8 mouse cellular contexts compared by ENCODE assay signal in the genomic region with DNA sequence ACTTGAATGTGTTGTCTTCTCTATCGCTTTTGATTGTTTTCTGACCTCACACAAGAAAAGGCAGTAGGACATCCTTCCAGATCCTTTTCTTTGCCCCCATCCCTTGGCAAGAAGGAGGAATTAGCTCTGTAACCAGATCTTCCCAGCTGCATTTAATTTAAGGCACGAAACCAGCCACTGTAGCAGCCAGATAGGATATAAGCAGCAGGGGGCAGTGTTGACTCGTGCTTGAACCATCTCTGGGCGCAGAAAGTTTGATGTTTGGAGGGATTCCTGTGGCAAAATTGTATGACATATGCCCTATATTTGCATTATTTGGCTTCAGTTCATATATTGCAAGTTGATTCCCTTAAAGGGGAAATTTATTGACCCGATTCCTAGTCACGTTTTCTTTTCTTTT. TPM values are rescaled to one million over a fixed set of nuclear protein-coding genes. Genes with fewer than 3 reads are reported as not detected.
DNase-seq lines count a peak whose midpoint lies in the region; ATAC-seq lines count a peak whose summit lies in the region.

No protein-coding gene starts in this region.

- 1% methylated on average over 6 of the region's 6 CpGs for WGBS in embryonic facial prominence, embryonic 14.5 days
- under 1% methylated on average over 6 of the region's 6 CpGs for WGBS in heart, embryonic 10.5 days
- WGBS in limb, embryonic 13.5 days = 0% methylated on average over 6 of the region's 6 CpGs
- 0% methylated on average over 6 of the region's 6 CpGs for WGBS in midbrain, embryonic 14.5 days

- H3K4me2 ChIP-seq in embryonic facial prominence, embryonic 14.5 days (ENCODE audit: low read depth, low read length) = peak overlapping the region; percentile 88
- H3K4me2 ChIP-seq in limb, embryonic 13.5 days (replicated peaks) = peak overlapping the region; percentile 96
- peak overlapping the region; percentile 97 for H3K4me2 ChIP-seq in midbrain, embryonic 14.5 days (ENCODE audit: low read length)

- no peaks in the 10 kb centered on the region for H3K9me3 ChIP-seq in embryonic facial prominence, embryonic 14.5 days (ENCODE audit: control insufficient read depth, low read length)
- no peaks in the 10 kb centered on the region for H3K9me3 ChIP-seq in heart, embryonic 10.5 days
- H3K9me3 ChIP-seq in limb, embryonic 13.5 days = 0 out of 2 replicates have a peak, but pooled peaks cover 3% of the 10 kb centered on the region
- H3K9me3 ChIP-seq in midbrain, embryonic 14.5 days (ENCODE audit: control insufficient read depth, low read length) = no peaks in the 10 kb centered on the region

- H3K4me1 ChIP-seq in embryonic facial prominence, embryonic 14.5 days (ENCODE audit: control insufficient read depth, insufficient read depth, low read length) = peaks cover 5% of the 10 kb centered on the region; the same call in 1 of the 2 replicates
- peaks cover 22% of the 10 kb centered on the region for H3K4me1 ChIP-seq in heart, embryonic 10.5 days
- peaks cover 23% of the 10 kb centered on the region for H3K4me1 ChIP-seq in limb, embryonic 13.5 days
- peaks cover 20% of the 10 kb centered on the region for H3K4me1 ChIP-seq in midbrain, embryonic 14.5 days (ENCODE audit: control insufficient read depth, insufficient read depth, low read length)

- H3K27ac ChIP-seq in embryonic facial prominence, embryonic 14.5 days (replicated peaks; ENCODE audit: low read depth, low read length) = peak overlapping the region; percentile 98
- H3K27ac ChIP-seq in heart, embryonic 10.5 days = no peak overlapping the region
- peak overlapping the region; percentile 96; the same call in 1 of the 2 replicates for H3K27ac ChIP-seq in limb, embryonic 13.5 days
- H3K27ac ChIP-seq in midbrain, embryonic 14.5 days (replicated peaks; ENCODE audit: low read depth, low read length) = peak overlapping the region; percentile 65

- H3K27me3 ChIP-seq in embryonic facial prominence, embryonic 14.5 days (replicated peaks; ENCODE audit: control insufficient read depth, insufficient read depth, low read length) = no peaks in the 10 kb centered on the region
- peaks cover 7% of the 10 kb centered on the region for H3K27me3 ChIP-seq in heart, embryonic 10.5 days (ENCODE audit: insufficient read depth, poor library complexity, severe bottlenecking)
- no peaks in the 10 kb centered on the region for H3K27me3 ChIP-seq in limb, embryonic 13.5 days
- no peaks in the 10 kb centered on the region for H3K27me3 ChIP-seq in midbrain, embryonic 14.5 days (ENCODE audit: control insufficient read depth, insufficient read depth, low read length)

- H3K9ac ChIP-seq in embryonic facial prominence, embryonic 14.5 days (ENCODE audit: low read depth, low read length) = peak overlapping the region; percentile 27; the same call in 1 of the 2 replicates
- peak overlapping the region; percentile 92; the same call in 1 of the 2 replicates for H3K9ac ChIP-seq in limb, embryonic 13.5 days
- H3K9ac ChIP-seq in midbrain, embryonic 14.5 days (replicated peaks; ENCODE audit: low read length) = peak overlapping the region; percentile 50

- peak overlapping the region; percentile 85 for H3K4me3 ChIP-seq in embryonic facial prominence, embryonic 14.5 days (ENCODE audit: low read depth, low read length)
- H3K4me3 ChIP-seq in heart, embryonic 10.5 days = peak overlapping the region; percentile 87
- peak overlapping the region; percentile 73 for H3K4me3 ChIP-seq in limb, embryonic 13.5 days
- peak overlapping the region; percentile 83 for H3K4me3 ChIP-seq in midbrain, embryonic 14.5 days (replicated peaks; ENCODE audit: low read depth, low read length)

- ATAC-seq in embryonic facial prominence, embryonic 14.5 days (ENCODE audit: low read depth) = peak; percentile 13; the same call in 1 of the 2 replicates
- peak; percentile 25; the same call in 1 of the 2 replicates for ATAC-seq in limb, embryonic 13.5 days (ENCODE audit: low FRiP score, low read depth)
- ATAC-seq in midbrain, embryonic 14.5 days (ENCODE audit: low FRiP score, low TSS enrichment) = peak; percentile 16; the same call in 1 of the 2 replicates

- DNase-seq in spleen, adult 18-20 months = peak; percentile 8 to 35
- no peak for DNase-seq in spleen, adult 12 weeks (ENCODE audit: low spot score)
- DNase-seq in embryonic facial prominence, embryonic 14.5 days (ENCODE audit: low spot score) = peak; percentile 96
- peak; percentile 91 for DNase-seq in heart, embryonic 10.5 days (ENCODE audit: low spot score)
- peak; percentile 83 for DNase-seq in kidney, adult 9 months
- DNase-seq in midbrain, embryonic 14.5 days = peak; percentile 96
- DNase-seq in spleen, postnatal 10 days (ENCODE audit: low spot score in 2 of 2) = peak; percentile 13 to 66

- peaks cover 11% of the 10 kb centered on the region for H3K36me3 ChIP-seq in embryonic facial prominence, embryonic 14.5 days (ENCODE audit: control insufficient read depth, insufficient read depth, low read length)
- peaks cover 6% of the 10 kb centered on the region; the same call in 1 of the 2 replicates for H3K36me3 ChIP-seq in heart, embryonic 10.5 days
- H3K36me3 ChIP-seq in limb, embryonic 13.5 days = peaks cover 15% of the 10 kb centered on the region
- H3K36me3 ChIP-seq in midbrain, embryonic 14.5 days (ENCODE audit: control insufficient read depth, insufficient read depth, low read length) = peaks cover 3% of the 10 kb centered on the region; the same call in 1 of the 2 replicates

RNA-seq across cellular contexts. Expression of gene Fat4, which starts 2.5 kb away (rescaled TPM):
- polyA plus RNA-seq in embryonic facial prominence, embryonic 14.5 days (2014; fragmentation: Nextera tagmentation; extraction: Ambion mirVana) = 16.6 and 17.7 TPM in 2 replicates
- polyA plus RNA-seq in heart, embryonic 10.5 days (2016; fragmentation: Nextera tagmentation; extraction: Ambion mirVana) = 2.6 and 3.9 TPM in 2 replicates
- polyA plus RNA-seq in limb, embryonic 13.5 days (2015; fragmentation: Nextera tagmentation; extraction: Ambion mirVana) = 14.2 and 14.3 TPM in 2 replicates
- polyA plus RNA-seq in midbrain, embryonic 14.5 days (2014; fragmentation: Nextera tagmentation; extraction: Ambion mirVana) = 13.4 and 14.6 TPM in 2 replicates

Comparison
In these comparisons a context has a peak if more than half of its experiments do, and no peak if none do; other contexts are left out.
1. H3K9ac ChIP-seq: peak in every context shown above with its lines; median percentile 92 in limb, embryonic 13.5 days; 50 in midbrain, embryonic 14.5 days; 27 in embryonic facial prominence, embryonic 14.5 days.